Mouse (Mus musculus): Measurements from ENCODE around the gene Pacsin2. TPM values are rescaled to one million over a fixed set of nuclear protein-coding genes. Genes with fewer than 3 reads are reported as not detected.
A peak's percentile ranks its signal among the peaks of the same experiment; 100 is the strongest.
"Not testable (repeated sequence)": the region's sequence is repeated elsewhere in the genome, so short reads cannot be mapped to it uniquely, and the experiment has no call there.

Gene Pacsin2
- polyA plus RNA-seq, 1 experiment from 2014 or later: 24.3 TPM

DNA sequence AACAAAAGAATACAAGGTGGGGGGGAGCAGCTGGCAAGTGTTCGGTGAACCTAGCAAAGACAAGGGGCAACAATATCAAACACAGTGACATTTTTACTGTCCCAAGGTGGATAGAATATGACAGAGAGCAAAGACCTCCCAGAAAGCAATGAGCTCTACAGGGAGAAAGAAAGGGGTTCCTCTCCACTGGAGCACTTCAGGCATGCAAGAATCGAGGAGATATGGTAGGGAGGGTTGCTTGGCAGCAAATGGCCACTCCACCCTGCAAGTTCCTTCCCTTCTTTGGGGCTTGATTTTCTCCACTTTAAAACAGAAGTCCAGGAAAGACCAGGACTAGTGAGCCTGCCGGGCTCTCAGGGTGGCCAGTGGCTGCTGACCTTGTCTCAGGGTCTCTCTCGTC lies 1.9 kb upstream of the Pacsin2 start:
- TF ChIP-seq EP300 (IDR thresholded peaks at IDR 0.05; ENCODE audit: low read depth): no peak
- TF ChIP-seq CTCF (IDR thresholded peaks at IDR 0.05; ENCODE audit: low read depth): no peak
- WGBS (ENCODE audit: insufficient replicate concordance): 70% methylated on average over 4 of the region's 4 CpGs
- peaks cover 17% of the 10 kb centered on the region for H3K4me1 ChIP-seq (ENCODE audit: insufficient read depth)

GRCm38 (mm10) chr15:83464905-83465650 lies 672 bp upstream of the Pacsin2 start:
- DNase-seq: no peak
- Histone ChIP-seq H3K36me3 (replicated peaks; ENCODE audit: insufficient read depth, low read length) (no peaks in the 10 kb centered on the region), H3K4me1 (ENCODE audit: insufficient read depth) (peaks cover 17% of the 10 kb centered on the region), H3K27me3 (ENCODE audit: insufficient read depth, low read length) (no peaks in the 10 kb centered on the region), H3K9me3 (ENCODE audit: low read length) (no peaks in the 10 kb centered on the region), H3K4me2 (ENCODE audit: low read depth, low read length) (peak overlapping the region; percentile 99), H3K9ac (replicated peaks) (no peak overlapping the region), H3K4me3 (ENCODE audit: low read depth, low read length) (peak overlapping the region; percentile 86), H3K27ac (ENCODE audit: low read depth) (peak overlapping the region; percentile 93)
- no peak for TF ChIP-seq EP300 (IDR thresholded peaks at IDR 0.05; ENCODE audit: low read depth)
- peak; percentile 54 for TF ChIP-seq CTCF (IDR thresholded peaks at IDR 0.05; ENCODE audit: low read depth)
- ATAC-seq: peak; percentile 41
- WGBS (ENCODE audit: insufficient replicate concordance): 67% methylated on average over 19 of the region's 19 CpGs

More for the DNA sequence above, 1.9 kb upstream of the Pacsin2 start:
- H3K4me3 ChIP-seq (ENCODE audit: low read depth, low read length): no peak overlapping the region
- H3K27me3 ChIP-seq (ENCODE audit: insufficient read depth, low read length): no peaks in the 10 kb centered on the region
- H3K27ac ChIP-seq (ENCODE audit: low read depth): no peak overlapping the region
- H3K4me2 ChIP-seq (ENCODE audit: low read depth, low read length): no peak overlapping the region
- ATAC-seq (no peak), DNase-seq (no peak)
- H3K9ac ChIP-seq (replicated peaks): no peak overlapping the region
- no peaks in the 10 kb centered on the region for H3K9me3 ChIP-seq (ENCODE audit: low read length)
- no peaks in the 10 kb centered on the region for H3K36me3 ChIP-seq (replicated peaks; ENCODE audit: insufficient read depth, low read length)

- H3K27me3 ChIP-seq (ENCODE audit: insufficient read depth, low read length): no peaks in the 10 kb centered on the region
- peaks cover 17% of the 10 kb centered on the region for H3K4me1 ChIP-seq (ENCODE audit: insufficient read depth)
- peak overlapping the region; percentile 93 for H3K27ac ChIP-seq (ENCODE audit: low read depth)
- peak overlapping the region; percentile 89 for H3K9ac ChIP-seq (replicated peaks)
- H3K4me3 ChIP-seq (ENCODE audit: low read depth, low read length): peak overlapping the region; percentile 86
- ATAC-seq (no peak), DNase-seq (peak; percentile 41)
- no peaks in the 10 kb centered on the region for H3K9me3 ChIP-seq (ENCODE audit: low read length)
- no peaks in the 10 kb centered on the region for H3K36me3 ChIP-seq (replicated peaks; ENCODE audit: insufficient read depth, low read length)
- TF ChIP-seq EP300 (IDR thresholded peaks at IDR 0.05; ENCODE audit: low read depth): no peak
- no peak for TF ChIP-seq CTCF (IDR thresholded peaks at IDR 0.05; ENCODE audit: low read depth)
- H3K4me2 ChIP-seq (ENCODE audit: low read depth, low read length): peak overlapping the region; percentile 99
- 16% methylated on average over 17 of the region's 17 CpGs for WGBS (ENCODE audit: insufficient replicate concordance)
Measured at GRCm38 (mm10) chr15:83463369-83464082, 880 bp downstream of the Pacsin2 start.

GRCm38 (mm10) chr15:83462349-83462748 lies 2.1 kb downstream of the Pacsin2 start:
- H3K36me3 ChIP-seq (replicated peaks; ENCODE audit: insufficient read depth, low read length); H3K27me3 ChIP-seq (ENCODE audit: insufficient read depth, low read length); H3K9me3 ChIP-seq (ENCODE audit: low read length); DNase-seq; H3K27ac ChIP-seq (ENCODE audit: low read depth); H3K4me3 ChIP-seq (ENCODE audit: low read depth, low read length); ATAC-seq: not testable (repeated sequence)
- Histone ChIP-seq H3K4me1 (ENCODE audit: insufficient read depth) (peaks cover 20% of the 10 kb centered on the region), H3K9ac (replicated peaks) (0 out of 2 replicates have a peak overlapping the region, but pooled peaks have one; percentile 9), H3K4me2 (ENCODE audit: low read depth, low read length) (peak overlapping the region; percentile 99)
- 85% methylated on average over 8 of the region's 8 CpGs for WGBS (ENCODE audit: insufficient replicate concordance)

- H3K9ac ChIP-seq (replicated peaks): no peak overlapping the region
- ATAC-seq (no peak), DNase-seq (no peak)
- H3K36me3 ChIP-seq (replicated peaks; ENCODE audit: insufficient read depth, low read length): no peaks in the 10 kb centered on the region
- H3K4me1 ChIP-seq (ENCODE audit: insufficient read depth): peaks cover 20% of the 10 kb centered on the region
- H3K4me3 ChIP-seq (ENCODE audit: low read depth, low read length): no peak overlapping the region
- TF ChIP-seq CTCF (IDR thresholded peaks at IDR 0.05; ENCODE audit: low read depth): no peak
- TF ChIP-seq EP300 (IDR thresholded peaks at IDR 0.05; ENCODE audit: low read depth): no peak
- no peak overlapping the region for H3K4me2 ChIP-seq (ENCODE audit: low read depth, low read length)
- H3K9me3 ChIP-seq (ENCODE audit: low read length): no peaks in the 10 kb centered on the region
- no peaks in the 10 kb centered on the region for H3K27me3 ChIP-seq (ENCODE audit: insufficient read depth, low read length)
- 74% methylated on average over 3 of the region's 3 CpGs for WGBS (ENCODE audit: insufficient replicate concordance)
- no peak overlapping the region for H3K27ac ChIP-seq (ENCODE audit: low read depth)
Measured at GRCm38 (mm10) chr15:83460891-83461290, 3.5 kb downstream of the Pacsin2 start.

GRCm38 (mm10) chr15:83457541-83457940 lies 6.9 kb downstream of the Pacsin2 start:
- no peak overlapping the region for H3K4me2 ChIP-seq (ENCODE audit: low read depth, low read length)
- H3K9ac ChIP-seq (replicated peaks): no peak overlapping the region
- DNase-seq: no peak
- TF ChIP-seq EP300 (IDR thresholded peaks at IDR 0.05; ENCODE audit: low read depth) (no peak), CTCF (IDR thresholded peaks at IDR 0.05; ENCODE audit: low read depth) (no peak)
- ATAC-seq: no peak
- no peaks in the 10 kb centered on the region for H3K36me3 ChIP-seq (replicated peaks; ENCODE audit: insufficient read depth, low read length)
- no peaks in the 10 kb centered on the region for H3K9me3 ChIP-seq (ENCODE audit: low read length)
- WGBS (ENCODE audit: insufficient replicate concordance): 83% methylated on average over 1 of the region's 1 CpGs
- H3K4me3 ChIP-seq (ENCODE audit: low read depth, low read length): no peak overlapping the region
- peaks cover 36% of the 10 kb centered on the region for H3K4me1 ChIP-seq (ENCODE audit: insufficient read depth)
- no peak overlapping the region for H3K27ac ChIP-seq (ENCODE audit: low read depth)
- no peaks in the 10 kb centered on the region for H3K27me3 ChIP-seq (ENCODE audit: insufficient read depth, low read length)

Data from liver, postnatal 0 days (tissue).